Mouse (Mus musculus): ENCODE data around the gene Btf3.

Gene Btf3

GRCm38 (mm10) chr13:98280990-98281650 lies 35.7 kb downstream of the Btf3 start:
- intact Hi-C loops (cut with DNase I), result no loop called here

GRCm38 (mm10) chr13:98279686-98280085 lies 37.1 kb downstream of the Btf3 start, which contains the start of gene Gm21976:
TSS of gene Gm21976 (plus strand) at chr13:98279887.
- intact Hi-C loops (cut with DNase I), result no loop called here

- intact Hi-C loops (cut with DNase I), result no loop called here
Measured at GRCm38 (mm10) chr13:98277501-98277900, 39.3 kb downstream of the Btf3 start.

GRCm38 (mm10) chr13:98276253-98276652 lies 40.6 kb downstream of the Btf3 start:
- intact Hi-C loops (cut with DNase I), result no loop called here

- intact Hi-C loops (cut with DNase I), result no loop called here
Measured at GRCm38 (mm10) chr13:98275646-98276045, 41.2 kb downstream of the Btf3 start.

GRCm38 (mm10) chr13:98274023-98274422 lies 42.8 kb downstream of the Btf3 start:
- intact Hi-C loops (cut with DNase I), result loop anchor here (5.0 kb wide), 1 partner anchor 38 kb away; no protein-coding TSS in a partner anchor

- intact Hi-C loops (cut with DNase I), result no loop called here
Measured at GRCm38 (mm10) chr13:98264111-98264510, 52.7 kb downstream of the Btf3 start.

GRCm38 (mm10) chr13:98263458-98263987 lies 53.3 kb downstream of the Btf3 start:
- intact Hi-C loops (cut with DNase I), result no loop called here

GRCm38 (mm10) chr13:98262636-98263457 lies 54.0 kb downstream of the Btf3 start, which contains the start of the genes Utp15 and Ankra2:
TSS of gene Utp15 (minus strand) at chr13:98263041.
TSS of gene Ankra2 (plus strand) at chr13:98263074.
- intact Hi-C loops (cut with DNase I), result no loop called here

Data from adrenal gland (tissue).